Mouse (Mus musculus) forebrain, embryonic 16.5 days (tissue): Measurements from ENCODE around the gene Six5. TPM values are rescaled to one million over a fixed set of nuclear protein-coding genes. Genes with fewer than 3 reads are reported as not detected.

Source experiments
- ATAC-seq: fragments of 200-750 bp; cut with Nextera tagmentation; 2 replicates; pipeline ENCODE4 v1.8.0; 2017; ENCODE audit warnings: mild to moderate bottlenecking, moderate library complexity
- H3K27ac ChIP-seq: fragments of 300-500 bp; sonication (generic); 2 replicates; pipeline ENCODE4 v1.5.1; 2014; ENCODE audit warnings: low read length, control low read depth
- H3K27me3 ChIP-seq: fragments of 300-500 bp; sonication (generic); replicated peaks from 2 replicates; pipeline ENCODE4 v1.6.1; 2014; ENCODE audit warnings: low read length; ENCODE audit not compliant: control insufficient read depth, insufficient read depth
- H3K36me3 ChIP-seq: fragments of 300-500 bp; sonication (generic); 2 replicates; pipeline ENCODE4 v1.6.1; 2014; ENCODE audit not compliant: control insufficient read depth, insufficient read depth
- H3K4me1 ChIP-seq: fragments of 300-500 bp; sonication (generic); replicated peaks from 2 replicates; pipeline ENCODE4 v1.6.1; 2014; ENCODE audit warnings: low read length; ENCODE audit not compliant: control insufficient read depth, insufficient read depth
- H3K4me2 ChIP-seq: fragments of 300-500 bp; sonication (generic); 2 replicates; pipeline ENCODE4 v1.6.1; 2014; ENCODE audit warnings: mild to moderate bottlenecking, low read length, control low read depth
- H3K4me3 ChIP-seq: fragments of 300-500 bp; sonication (generic); replicated peaks from 2 replicates; pipeline ENCODE4 v1.5.1; 2014; ENCODE audit warnings: mild to moderate bottlenecking, low read length, control low read depth
- H3K9ac ChIP-seq: fragments of 300-500 bp; sonication (generic); replicated peaks from 2 replicates; pipeline ENCODE4 v1.6.1; 2014; ENCODE audit warnings: low read depth, low read length, control low read depth
- H3K9me3 ChIP-seq: fragments of 300-500 bp; sonication (generic); 2 replicates; pipeline ENCODE4 v1.6.1; 2016; ENCODE audit warnings: low read length; ENCODE audit not compliant: control insufficient read depth
- WGBS: fragments of 180-500 bp; shearing (Covaris S2); extraction: QIAGEN DNeasy Blood & Tissue Kit; methylation state at CpG from one replicate; pipeline ENCODE4 v1.1.7; 2014; 5-methylcytosine and 5-hydroxymethylcytosine counted together
- polyA plus RNA-seq: library from polyadenylated mRNA; unstranded; fragments of >200 nt; fragmentation: Nextera tagmentation; extraction: Ambion mirVana; gene quantifications from 2 replicates; pipeline ENCODE4 v1.2.1, GENCODE M21; 2015

Gene Six5
- polyA plus RNA-seq, 1 experiment from 2014 or later, result 1.7 TPM

DNA sequence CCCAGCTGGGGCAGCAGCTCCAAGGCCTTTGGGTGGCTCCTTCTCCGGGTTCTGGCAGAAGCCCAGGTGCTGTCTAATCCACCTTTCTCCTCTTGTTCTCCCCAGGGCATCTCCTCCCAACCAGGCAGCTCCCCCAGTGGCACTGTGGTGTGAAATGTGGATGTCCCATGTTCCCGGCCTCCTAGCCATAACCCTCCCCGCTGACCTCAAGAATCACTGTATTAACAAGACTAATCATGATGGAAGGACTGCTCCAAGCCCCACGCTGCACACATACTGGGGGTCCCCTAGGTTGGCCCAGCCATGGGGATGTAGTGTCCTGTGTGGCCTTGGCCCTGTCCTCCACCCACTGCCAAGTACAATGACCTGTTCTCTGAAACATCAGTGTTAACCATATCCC is 12.2 kb upstream of the Six5 start:
- ATAC-seq, result no peak
- no peaks in the 10 kb centered on the region for H3K9me3 ChIP-seq
- peaks cover 34% of the 10 kb centered on the region for H3K36me3 ChIP-seq
- H3K27me3 ChIP-seq, result no peaks in the 10 kb centered on the region
- no peak overlapping the region for H3K4me2 ChIP-seq
- 83% methylated on average over 4 of the region's 4 CpGs for WGBS
- no peak overlapping the region for H3K27ac ChIP-seq
- H3K9ac ChIP-seq, result no peak overlapping the region
- H3K4me3 ChIP-seq, result no peak overlapping the region
- H3K4me1 ChIP-seq, result peaks cover 12% of the 10 kb centered on the region

GRCm38 (mm10) chr7:19083096-19083495 is 11.3 kb upstream of the Six5 start:
- 64% methylated on average over 6 of the region's 6 CpGs for WGBS

DNA sequence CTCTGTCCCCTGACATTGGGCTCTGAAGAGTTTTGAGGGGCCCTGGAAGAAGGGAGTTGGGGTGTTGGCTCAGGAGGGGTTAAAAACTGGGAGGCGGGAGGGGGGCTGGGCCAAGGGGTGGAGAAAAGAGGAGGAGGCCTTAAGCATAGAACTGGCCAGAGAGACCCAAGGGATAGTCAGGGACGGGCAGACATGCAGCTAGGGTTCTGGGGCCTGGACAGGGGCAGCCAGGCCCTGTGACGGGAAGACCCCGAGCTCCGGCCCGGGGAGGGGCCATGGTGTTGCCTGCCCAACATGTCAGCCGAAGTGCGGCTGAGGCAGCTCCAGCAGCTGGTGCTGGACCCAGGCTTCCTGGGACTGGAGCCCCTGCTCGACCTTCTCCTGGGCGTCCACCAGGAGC is 10.7 kb upstream of the Six5 start, which contains the start of gene Dmpk:
Gene Dmpk, plus strand, starts transcription at position 149 of the 400 bp plus-strand sequence.
- no peaks in the 10 kb centered on the region; the same call in 1 of the 2 replicates for H3K4me1 ChIP-seq
- H3K4me3 ChIP-seq, result no peak within 1 kb of the TSS
- peaks cover 33% of the 10 kb centered on the region for H3K36me3 ChIP-seq
- H3K27me3 ChIP-seq, result no peaks in the 10 kb centered on the region
- no peaks in the 10 kb centered on the region for H3K9me3 ChIP-seq
- 55% methylated on average over 10 of the region's 10 CpGs for WGBS
- H3K9ac ChIP-seq, result no peak within 1 kb of the TSS
- H3K27ac ChIP-seq, result no peak within 1 kb of the TSS
- no peak for ATAC-seq
- H3K4me2 ChIP-seq, result no peak within 1 kb of the TSS

More at GRCm38 (mm10) chr7:19083096-19083495, 11.3 kb upstream of the Six5 start:
- no peaks in the 10 kb centered on the region for H3K9me3 ChIP-seq
- H3K36me3 ChIP-seq, result peaks cover 38% of the 10 kb centered on the region
- no peaks in the 10 kb centered on the region for H3K27me3 ChIP-seq
- H3K4me1 ChIP-seq, result peaks cover 2% of the 10 kb centered on the region
- ATAC-seq, result no peak
- no peak overlapping the region for H3K4me2 ChIP-seq
- no peak overlapping the region for H3K27ac ChIP-seq
- H3K9ac ChIP-seq, result no peak overlapping the region
- no peak overlapping the region for H3K4me3 ChIP-seq

DNA sequence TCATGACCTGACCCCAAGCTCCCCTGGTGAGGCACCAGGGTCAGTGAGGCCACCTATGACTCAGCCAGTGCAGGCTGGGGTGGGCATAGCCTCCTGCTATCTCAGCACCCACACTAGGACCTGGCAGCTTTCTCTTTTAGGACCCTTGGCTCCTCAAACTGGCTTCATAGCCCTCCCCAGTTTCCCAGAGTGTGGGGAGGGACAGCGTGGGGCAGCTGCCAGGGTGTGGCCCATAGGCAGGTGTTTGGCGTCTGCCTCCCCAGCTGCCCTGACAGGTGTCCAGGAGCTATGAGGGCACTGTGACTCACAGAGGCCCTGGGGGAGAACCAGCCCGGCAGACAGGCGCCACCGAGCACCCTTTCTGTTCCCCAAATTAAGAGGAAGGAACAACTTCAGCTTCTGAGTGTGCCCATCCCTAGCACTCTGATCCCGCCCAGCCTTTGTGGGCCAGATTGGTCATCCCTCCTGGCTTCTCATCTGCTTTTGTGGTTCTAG is 10.1 kb upstream of the Six5 start:
- Histone ChIP-seq H3K27me3 (no peaks in the 10 kb centered on the region), H3K4me2 (no peak overlapping the region), H3K4me3 (no peak overlapping the region), H3K9ac (no peak overlapping the region), H3K27ac (no peak overlapping the region), H3K36me3 (peaks cover 33% of the 10 kb centered on the region), H3K9me3 (no peaks in the 10 kb centered on the region), H3K4me1 (no peaks in the 10 kb centered on the region; the same call in 1 of the 2 replicates)
- ATAC-seq, result no peak
- WGBS, result 79% methylated on average over 6 of the region's 6 CpGs

- ATAC-seq, result no peak
- Histone ChIP-seq H3K4me2 (no peak overlapping the region), H3K4me3 (no peak overlapping the region), H3K4me1 (no peaks in the 10 kb centered on the region; the same call in 1 of the 2 replicates), H3K9ac (no peak overlapping the region), H3K36me3 (peaks cover 32% of the 10 kb centered on the region), H3K27ac (no peak overlapping the region), H3K27me3 (no peaks in the 10 kb centered on the region), H3K9me3 (no peaks in the 10 kb centered on the region)
- WGBS, result 23% methylated on average over 9 of the region's 9 CpGs
Measured at GRCm38 (mm10) chr7:19084921-19085473, 9.4 kb upstream of the Six5 start.

DNA sequence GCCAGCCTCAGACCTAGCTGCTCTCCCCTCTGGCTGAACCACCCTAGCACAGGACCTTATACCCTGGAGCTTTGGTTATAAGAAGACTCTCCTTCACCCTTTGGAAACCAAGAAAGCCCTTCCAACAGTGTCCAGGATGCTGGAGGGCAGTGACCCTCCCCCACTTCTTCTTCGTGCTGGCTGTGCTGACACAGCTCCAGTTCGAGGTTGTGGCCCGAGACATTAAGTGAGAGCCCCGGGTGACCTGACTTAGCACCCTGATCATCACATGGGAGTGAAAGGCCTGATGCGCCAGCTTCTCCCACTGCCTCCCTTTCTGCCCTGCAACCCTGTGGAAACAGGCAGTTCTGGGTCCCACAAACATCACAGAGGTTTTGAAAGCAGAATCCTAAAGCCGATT is 8.9 kb upstream of the Six5 start:
- Histone ChIP-seq H3K4me3 (no peak overlapping the region), H3K27ac (no peak overlapping the region), H3K4me2 (no peak overlapping the region), H3K9me3 (no peaks in the 10 kb centered on the region), H3K9ac (no peak overlapping the region), H3K4me1 (no peaks in the 10 kb centered on the region; the same call in 1 of the 2 replicates), H3K27me3 (no peaks in the 10 kb centered on the region), H3K36me3 (peaks cover 29% of the 10 kb centered on the region)
- ATAC-seq, result no peak
- 14% methylated on average over 6 of the region's 6 CpGs for WGBS

- H3K27me3 ChIP-seq, result no peaks in the 10 kb centered on the region
- no peak for ATAC-seq
- no peak overlapping the region for H3K4me3 ChIP-seq
- H3K36me3 ChIP-seq, result peaks cover 29% of the 10 kb centered on the region
- WGBS, result 18% methylated on average over 14 of the region's 14 CpGs
- H3K4me2 ChIP-seq, result no peak overlapping the region
- H3K9ac ChIP-seq, result no peak overlapping the region
- H3K27ac ChIP-seq, result no peak overlapping the region
- H3K9me3 ChIP-seq, result no peaks in the 10 kb centered on the region
- no peaks in the 10 kb centered on the region; the same call in 1 of the 2 replicates for H3K4me1 ChIP-seq
Measured at GRCm38 (mm10) chr7:19086042-19086441, 8.4 kb upstream of the Six5 start.

- no peak overlapping the region for H3K9ac ChIP-seq
- H3K36me3 ChIP-seq, result peaks cover 22% of the 10 kb centered on the region
- no peaks in the 10 kb centered on the region for H3K9me3 ChIP-seq
- H3K4me1 ChIP-seq, result no peaks in the 10 kb centered on the region; the same call in 1 of the 2 replicates
- no peaks in the 10 kb centered on the region for H3K27me3 ChIP-seq
- H3K4me3 ChIP-seq, result no peak overlapping the region
- H3K4me2 ChIP-seq, result no peak overlapping the region
- H3K27ac ChIP-seq, result no peak overlapping the region
- ATAC-seq, result no peak
- 64% methylated on average over 18 of the region's 18 CpGs for WGBS
Measured at GRCm38 (mm10) chr7:19086760-19087159, 7.6 kb upstream of the Six5 start.

- H3K27ac ChIP-seq, result no peak overlapping the region
- peaks cover 10% of the 10 kb centered on the region for H3K36me3 ChIP-seq
- H3K9ac ChIP-seq, result no peak overlapping the region
- no peaks in the 10 kb centered on the region for H3K27me3 ChIP-seq
- peaks cover 18% of the 10 kb centered on the region for H3K4me1 ChIP-seq
- H3K4me2 ChIP-seq, result no peak overlapping the region
- no peaks in the 10 kb centered on the region for H3K9me3 ChIP-seq
- H3K4me3 ChIP-seq, result no peak overlapping the region
- 40% methylated on average over 10 of the region's 10 CpGs for WGBS
- ATAC-seq, result no peak
Measured at GRCm38 (mm10) chr7:19088813-19089212, 5.6 kb upstream of the Six5 start.
